Mouse (Mus musculus) gastrocnemius, postnatal 4 days (tissue): ENCODE measurements around the gene Met. TPM values are rescaled to one million over a fixed set of nuclear protein-coding genes. Genes with fewer than 3 reads are reported as not detected.

ENCODE experiments used
- DNase-seq, 2 experiments: peaks; one replicate each; pipeline ENCODE4 v3.0.0; 2021 to 2022; ENCODE audit warnings: low spot score in 2 of 2, mixed read lengths in 2 of 2
- long read RNA-seq, 2 experiments: library from polyadenylated mRNA; stranded (forward); transcript quantifications; one replicate each; pipeline ENCODE4 v2.0.0; 2021
- total RNA-seq, 2 experiments: library from RNA; stranded (reverse); gene quantifications; 2 replicates each; pipeline ENCODE4 v1.2.3; 2021

Gene Met
- total RNA-seq = 10 to 100 TPM; 14.7 to 15.0 TPM
- long read RNA-seq, experiment 1, partial matches to known transcripts = 1 of 4 reads
- long read RNA-seq, experiment 1, other reads (novel, unspliced or antisense) = 3 of 4 reads
- long read RNA-seq, experiment 2, full-length matches to known transcripts = 5 of 11 reads
- long read RNA-seq, experiment 2, partial matches to known transcripts = 4 of 11 reads
- long read RNA-seq, experiment 2, other reads (novel, unspliced or antisense) = 2 of 11 reads

DNA sequence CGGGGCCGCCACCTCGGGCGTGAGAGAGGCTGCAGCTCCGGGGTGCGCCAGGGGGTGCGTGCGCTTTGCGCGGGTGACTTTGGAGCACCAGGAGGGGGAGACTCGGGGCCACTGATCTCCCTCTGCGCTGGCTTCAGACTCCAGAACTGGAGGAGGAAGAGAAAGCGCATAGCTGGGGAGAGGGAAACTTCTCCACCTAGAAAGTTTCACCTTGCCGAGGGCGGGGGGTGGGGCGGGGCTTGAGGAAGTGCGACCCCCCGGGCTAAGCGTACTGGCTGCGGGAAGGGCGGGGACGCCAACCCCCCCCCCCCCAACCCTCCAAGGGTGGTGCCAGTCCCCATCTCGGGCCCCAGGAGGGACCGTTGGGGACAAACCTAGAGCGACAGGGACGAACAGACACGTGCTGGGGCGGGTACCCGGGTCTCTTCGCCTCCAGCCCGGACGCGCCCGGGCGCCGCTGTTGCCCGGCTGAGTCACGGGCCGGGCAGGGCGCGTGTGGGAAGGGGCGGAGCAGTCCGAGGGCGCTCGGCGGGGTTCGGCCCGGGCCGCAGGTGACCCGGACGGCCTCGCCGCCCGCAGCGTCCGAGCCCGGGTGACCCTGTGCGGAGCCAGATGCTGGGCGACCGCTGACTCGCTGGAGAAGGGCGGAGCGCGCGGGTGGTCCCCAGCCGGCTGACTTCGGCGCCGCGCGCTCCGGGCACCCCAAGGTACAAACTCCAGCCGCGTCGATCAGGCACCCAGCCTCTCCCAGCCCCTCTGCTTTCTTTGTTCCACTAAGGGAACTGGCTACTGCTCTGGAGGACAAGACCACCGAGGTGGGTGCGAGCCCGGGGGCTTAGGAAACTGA, at the start of gene Met:
TSS of gene Met (plus strand) at position 367 of the 847 bp plus-strand sequence.
- peak; percentile 53 to 73 for DNase-seq

DNA sequence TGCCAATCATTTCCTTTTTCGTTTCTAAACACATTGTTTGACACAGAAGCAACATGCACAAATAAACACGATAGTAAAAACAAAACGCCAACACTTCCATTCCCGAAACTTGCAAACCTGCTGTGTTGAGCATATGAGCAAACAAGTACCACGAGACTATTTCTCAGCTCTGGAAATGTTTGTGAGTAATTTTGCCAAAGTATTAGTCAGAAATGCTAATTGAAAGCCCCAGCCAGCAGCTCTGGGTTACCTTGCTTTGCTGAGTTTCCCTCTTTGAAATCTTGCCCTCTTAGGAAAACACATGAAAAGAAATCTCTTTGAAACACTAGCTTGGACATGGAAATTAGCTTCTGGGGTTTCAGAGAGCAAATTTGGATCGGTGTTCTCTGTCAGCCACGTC, 45.4 kb upstream of the Met start:
- no peak for DNase-seq

DNA sequence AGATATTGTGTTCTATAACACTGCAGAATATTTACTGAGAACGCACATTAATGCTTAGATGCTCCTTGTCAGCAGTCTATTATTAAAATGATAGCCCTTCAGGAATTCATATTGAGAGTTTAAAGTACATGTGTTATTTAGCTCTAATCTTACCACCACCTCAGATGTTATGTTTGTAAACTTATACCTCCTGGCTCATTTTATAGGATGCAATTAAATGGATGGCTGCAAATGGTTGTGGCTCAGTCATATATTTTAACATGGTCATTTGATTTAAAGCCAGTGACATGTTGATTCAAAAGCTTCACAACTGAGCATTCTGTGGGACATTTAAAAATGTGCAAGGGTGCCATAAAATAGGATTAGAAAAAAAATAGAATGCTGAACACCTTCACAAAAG, 41.2 kb upstream of the Met start:
- DNase-seq = no peak

DNA sequence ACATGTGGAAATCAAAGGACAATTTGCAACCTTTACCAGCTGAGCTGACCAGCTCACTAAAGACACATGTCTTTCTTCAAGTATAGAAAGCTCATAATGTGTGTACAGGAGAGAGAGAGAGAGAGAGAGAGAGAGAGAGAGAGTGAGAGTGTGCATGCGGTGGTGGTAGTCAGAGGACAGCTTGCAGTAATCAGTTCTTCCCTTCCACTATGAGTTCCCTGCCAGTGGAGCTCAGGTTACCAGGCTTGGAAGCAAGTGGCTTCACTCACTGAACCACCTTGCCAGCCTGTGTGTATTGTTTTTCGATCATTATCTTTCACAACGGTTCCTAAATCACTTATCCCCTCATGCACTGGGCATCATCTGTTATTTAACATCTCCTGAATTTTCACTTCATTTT, 34.6 kb upstream of the Met start:
- DNase-seq = peak in 1 of 2 experiments; percentile 15

DNA sequence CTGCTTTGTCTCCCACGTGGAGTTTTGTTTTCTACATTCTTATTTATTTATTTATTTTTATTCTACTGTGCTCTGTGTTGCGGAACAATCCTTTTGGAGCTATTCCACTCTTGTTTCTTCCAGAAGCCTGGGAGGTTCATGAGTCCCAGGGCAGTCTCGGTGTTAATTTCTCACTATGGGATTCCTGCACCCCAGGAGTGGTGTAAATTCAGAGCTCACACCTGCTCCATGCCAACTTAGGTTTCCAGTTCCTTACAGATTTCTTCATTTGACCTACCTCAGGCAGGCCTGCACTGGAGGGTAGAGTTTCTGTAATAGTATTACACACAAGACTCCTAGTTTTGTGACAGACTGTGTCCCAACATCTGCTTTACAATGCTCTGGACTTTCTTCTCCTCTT, 34.0 kb upstream of the Met start:
- DNase-seq = no peak

DNA sequence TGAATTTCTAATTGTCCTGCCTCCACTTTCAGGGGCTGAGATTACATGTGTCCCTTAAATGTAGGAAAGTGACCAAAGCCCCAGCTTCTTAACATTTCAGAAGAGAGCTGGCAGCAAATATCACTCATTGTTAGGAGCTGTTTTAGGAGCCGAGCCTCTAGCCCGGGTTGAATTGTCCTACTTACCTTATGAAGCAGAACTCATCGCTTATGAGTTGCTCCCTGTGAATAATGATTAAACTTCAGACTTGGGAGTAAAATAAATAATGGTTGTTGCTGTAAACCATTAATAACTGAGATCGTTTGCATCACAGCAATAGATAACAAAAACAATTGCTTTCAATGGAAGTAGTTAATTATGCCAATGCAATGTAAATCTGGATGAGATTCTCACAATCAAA, 20.3 kb upstream of the Met start:
- no peak for DNase-seq

DNA sequence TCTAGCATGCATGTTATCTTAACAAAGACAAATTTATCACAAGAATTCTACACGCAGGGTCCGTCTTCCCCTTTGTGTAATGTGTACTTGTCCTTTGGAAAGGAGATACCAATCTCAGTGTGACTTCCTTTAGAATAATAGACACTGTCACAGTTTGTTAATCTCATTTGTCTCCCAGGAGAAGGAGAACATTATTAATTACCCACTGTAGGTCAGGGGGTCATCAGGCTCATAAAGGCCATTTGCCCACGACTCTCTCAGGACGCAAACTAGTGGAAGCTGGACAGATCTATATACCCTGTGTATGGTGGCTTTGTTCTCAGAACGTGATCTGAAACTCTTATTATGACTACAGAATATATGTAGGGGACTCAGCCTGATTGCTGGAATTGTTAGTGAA, 12.3 kb upstream of the Met start:
- DNase-seq = no peak

DNA sequence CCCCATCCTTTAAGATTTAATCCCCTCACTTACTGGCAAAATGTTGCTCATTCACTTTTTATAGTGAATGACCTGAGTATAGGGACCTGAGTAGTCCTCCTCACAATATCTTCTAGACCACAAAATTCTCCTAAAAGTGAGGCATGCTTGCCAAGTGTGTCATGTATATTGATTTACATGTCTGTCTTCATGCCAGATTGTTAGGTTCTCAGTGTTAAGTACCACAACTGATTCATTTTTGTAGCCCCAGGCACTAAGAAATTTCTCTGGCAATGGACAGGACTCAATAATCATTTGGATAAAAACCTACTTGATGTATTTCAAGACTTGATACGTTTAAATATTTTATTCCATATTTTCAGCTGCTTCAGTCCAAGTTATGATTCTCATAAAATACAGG, 8.5 kb upstream of the Met start:
- DNase-seq = no peak

DNA sequence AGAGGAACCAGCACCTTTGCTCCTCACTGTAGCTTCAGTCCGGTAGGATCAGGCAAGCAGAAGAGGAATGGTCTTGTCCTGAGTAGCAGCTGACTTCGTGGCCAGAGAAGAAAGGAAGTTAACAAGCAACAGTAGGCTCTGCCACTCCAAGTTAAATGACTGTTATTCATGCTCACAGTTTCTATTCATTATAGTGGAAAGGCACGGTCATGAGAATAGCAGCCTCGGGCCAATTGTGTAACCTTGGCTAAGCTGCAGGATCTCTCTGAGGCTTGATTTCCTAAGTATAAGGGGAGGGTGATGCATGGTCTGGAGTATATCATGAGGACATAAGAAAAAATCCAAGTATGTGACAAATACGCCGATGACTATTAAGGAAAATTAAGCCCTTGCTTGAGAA, 4.0 kb upstream of the Met start:
- no peak for DNase-seq

DNA sequence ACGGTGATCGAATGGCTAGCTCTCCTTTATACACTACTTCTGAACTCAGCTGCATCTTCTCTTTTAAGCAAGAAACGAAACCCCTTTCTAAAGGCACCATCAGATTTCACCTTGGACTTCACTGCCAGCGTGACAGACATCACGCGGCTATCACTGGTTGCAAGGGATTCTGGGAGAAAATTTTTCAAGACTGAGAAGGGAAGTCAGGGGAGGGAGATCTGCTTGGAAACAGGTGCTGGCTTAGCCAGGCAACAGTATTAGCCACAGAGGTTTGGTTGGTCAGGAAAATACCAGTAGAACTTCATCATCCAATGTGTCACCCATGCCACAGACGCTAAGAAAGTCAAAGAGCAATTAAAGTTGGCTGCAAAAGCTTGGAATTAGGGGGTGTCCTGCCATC, 2.2 kb upstream of the Met start:
- DNase-seq = no peak

DNA sequence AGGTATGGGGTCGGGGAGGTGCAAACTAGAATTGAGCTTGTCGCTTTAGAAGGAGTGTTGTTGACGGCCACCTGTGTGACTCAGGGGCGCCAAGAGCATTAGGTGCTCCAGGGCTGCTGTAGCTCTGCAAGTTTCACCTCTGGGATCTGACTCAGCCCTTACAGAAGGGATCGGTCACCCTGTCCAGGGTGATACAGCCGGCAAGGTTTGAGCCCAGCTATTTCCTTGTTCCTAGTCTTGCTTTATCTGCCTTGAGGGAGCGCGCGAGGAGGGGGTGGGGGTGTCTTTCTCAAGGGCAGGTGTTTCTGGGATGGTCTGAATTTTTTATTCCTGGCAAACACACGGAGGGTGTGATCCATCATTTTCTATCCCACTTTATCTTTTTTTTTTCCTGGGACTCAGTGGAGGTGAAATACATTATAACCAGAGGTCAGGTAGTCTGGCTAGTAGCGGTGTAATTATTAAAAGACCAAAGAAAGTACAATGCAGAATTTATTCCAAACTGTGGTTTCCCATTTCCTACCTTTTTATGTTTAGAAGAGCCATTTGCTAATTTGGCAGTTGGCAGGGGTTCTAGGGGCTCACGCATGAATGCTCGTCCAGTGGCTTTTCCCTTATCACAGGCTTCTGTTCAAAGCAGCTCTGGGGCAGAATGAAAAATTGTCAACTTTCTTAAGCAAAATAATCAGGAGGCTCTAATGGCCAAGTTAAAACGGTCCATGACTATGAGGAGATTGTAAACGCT, 853 bp downstream of the Met start:
- DNase-seq = no peak

DNA sequence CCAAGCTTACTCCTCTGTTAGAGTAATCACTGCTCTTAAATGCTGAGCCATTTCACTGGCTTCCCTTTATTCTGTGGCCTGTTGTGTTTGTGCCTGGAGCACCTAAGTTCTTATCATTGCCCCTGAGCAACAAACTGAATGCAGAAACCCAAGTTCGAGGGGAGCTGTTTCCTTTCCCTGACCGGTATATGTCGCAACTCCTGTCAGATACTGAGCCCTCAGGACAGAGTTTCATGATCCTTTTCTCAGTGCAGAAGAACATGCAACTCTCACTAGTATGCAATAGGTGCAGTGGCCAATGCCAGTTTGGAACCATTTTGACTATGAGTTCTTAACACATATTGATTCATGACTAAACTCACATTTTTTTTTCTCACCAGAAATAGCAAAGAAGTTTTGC, 2.9 kb downstream of the Met start:
- no peak for DNase-seq

DNA sequence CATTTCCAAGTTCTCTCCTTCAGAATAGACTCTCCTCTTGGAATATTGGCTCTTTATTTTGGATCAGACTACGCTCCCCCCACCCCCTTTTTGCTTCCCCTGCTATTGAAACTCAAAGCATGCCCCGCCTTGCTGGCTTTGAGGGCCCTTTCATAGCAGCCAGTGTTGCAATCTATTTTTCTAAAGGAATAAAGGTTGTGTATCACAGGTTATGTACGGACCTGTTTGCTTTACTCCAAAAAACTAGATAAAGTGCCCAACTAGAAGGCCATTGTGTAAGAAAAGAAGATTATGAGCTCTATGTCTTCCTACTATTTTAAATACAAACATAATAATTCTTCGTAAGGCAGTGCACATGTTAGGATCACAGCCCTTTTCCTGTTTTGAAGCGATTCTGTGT, 5.4 kb downstream of the Met start:
- DNase-seq = no peak

DNA sequence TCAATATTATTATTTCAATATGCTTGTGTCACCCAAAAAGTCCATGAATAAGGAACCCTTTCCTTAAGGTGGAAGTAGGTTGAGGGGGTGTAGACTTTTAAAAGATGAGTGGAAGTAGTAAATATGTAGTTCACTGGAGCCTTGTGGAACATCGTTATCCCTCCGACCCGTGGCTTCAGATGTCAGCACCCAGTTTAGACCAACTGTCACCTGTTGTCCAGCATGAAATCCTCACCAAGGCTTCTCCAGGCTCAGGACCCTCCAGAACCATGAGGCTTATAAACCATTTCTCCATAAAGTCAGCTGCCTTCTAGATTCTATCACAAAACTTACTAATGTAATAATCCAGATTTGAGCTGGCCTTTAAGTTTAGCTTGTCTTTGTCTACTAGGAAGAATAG, 9.5 kb downstream of the Met start:
- DNase-seq = no peak

DNA sequence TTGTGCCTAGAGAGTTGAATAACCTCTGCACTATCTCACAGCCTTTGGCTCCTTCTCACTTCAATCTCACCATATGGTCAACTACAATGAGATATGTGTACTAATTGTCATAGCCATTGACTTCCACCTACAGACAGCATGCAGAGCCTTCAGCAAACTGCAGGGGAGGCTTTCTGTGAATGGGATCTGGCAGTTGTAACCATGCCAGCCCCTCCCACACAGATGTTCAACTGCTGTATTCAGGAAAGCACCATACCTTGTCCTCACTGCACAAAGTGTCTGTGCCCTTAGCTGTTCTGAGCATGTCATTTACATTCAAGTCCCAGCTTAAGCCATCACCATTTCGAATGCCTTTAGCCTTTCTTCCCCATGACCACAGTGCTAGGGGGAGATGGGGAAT, 14.2 kb downstream of the Met start:
- no peak for DNase-seq

DNA sequence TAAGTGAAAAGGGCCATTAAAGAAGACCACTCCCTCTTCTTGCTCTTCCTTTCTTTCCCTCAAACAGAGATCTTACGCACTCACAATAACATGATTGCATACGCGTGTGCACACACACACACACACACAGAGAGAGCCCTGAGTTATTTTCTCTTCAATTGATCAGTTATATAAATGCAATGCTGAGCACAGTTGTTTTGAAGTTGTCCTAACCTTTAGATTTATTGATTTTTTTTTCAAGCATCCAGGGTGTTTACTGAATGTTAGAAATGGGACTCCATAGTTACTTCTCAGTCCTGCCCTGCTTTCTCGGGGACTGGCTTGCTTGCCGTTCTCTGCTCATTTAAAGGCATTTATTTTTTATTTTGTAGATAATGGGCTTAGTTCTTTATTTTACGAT, 14.7 kb downstream of the Met start:
- no peak for DNase-seq

DNA sequence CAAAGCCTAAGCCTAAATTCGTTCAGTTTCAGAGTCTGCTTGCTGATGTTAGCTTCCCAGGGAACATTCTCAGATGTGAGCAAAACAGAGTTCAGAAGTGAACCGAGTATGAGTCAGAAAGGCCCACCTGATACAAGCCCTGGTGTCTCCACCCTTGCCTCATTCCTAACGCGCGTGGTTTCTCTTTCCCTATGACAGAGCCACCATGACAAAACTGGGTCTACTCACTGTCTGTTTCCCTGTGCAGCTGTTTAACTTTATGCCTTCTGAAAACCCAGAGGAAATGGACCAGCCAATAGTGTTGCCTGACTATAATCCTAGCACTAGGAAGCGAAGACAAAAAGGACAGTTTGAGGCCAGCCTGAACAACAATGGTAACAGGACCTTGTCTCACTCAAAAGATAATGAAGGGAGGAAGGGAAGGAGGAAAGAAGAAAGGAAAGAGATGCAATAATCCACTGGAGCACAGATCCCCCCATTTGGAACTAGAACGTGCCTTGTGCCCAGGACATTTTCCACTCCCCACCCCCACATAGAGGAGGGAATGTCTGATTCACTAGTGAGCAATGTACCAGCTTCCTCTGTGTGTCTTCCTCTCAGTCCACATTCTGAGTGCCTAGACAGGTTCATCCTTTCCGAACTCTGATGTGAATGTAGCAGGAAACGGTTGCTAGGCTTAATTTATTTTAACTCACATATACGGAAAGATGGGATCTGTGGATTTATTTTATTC, 15.4 kb downstream of the Met start:
- DNase-seq = no peak

DNA sequence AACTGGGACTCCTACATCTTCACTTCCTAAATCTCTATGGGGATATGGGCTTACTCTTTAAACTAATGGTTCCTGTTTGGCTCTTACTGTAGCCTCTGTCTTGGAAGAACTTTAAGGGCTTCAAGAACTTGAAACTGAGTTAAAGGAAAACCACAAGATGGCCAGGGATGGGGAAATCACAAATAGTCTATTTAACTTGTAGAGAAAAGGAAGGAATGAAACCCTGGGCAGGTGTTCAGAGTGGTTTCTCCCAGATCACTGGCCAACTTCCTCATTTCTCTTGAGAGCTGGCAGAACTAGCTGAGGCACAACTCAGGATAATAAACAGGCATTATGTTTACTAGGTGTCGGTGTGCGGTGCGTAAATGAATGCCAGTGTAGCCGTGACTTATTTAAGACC, 17.5 kb downstream of the Met start:
- no peak for DNase-seq

DNA sequence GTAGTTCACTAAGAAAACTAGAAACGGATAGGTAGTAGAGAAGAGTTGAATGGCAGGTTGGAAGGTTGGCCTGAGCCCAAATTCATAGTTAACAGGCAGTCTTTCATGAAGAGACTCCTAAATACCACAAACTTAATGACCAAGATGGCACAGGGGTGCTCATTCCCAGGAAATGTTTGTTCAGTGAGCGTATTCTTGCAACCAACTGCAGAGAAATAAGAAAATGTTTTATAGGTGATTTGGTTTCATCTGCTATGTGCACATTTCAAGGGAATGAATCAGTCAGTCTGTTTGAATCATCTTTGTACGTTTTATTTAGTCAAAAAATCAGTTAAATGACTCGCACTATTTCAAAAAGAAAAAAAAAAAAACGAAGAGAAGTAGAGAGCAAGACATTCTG, 21.6 kb downstream of the Met start:
- no peak for DNase-seq

DNA sequence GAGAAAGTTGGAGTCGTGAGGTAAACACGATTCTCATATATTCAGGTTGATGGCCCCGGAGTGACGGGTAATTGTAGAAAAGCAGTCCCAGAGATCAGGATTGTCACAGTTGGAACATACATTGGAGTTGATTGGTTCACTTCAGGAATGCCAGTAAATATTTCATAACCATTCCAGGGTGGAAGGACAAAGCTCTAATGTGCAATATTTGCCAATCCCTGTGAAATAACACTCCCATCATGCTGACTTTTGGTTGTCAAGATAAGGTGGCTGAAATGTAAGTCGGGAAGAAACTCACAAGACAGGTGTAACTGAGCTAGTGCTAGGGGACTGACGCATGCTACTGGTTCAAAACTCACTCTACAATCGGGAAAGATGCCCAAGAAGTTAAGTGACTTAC, 22.2 kb downstream of the Met start:
- DNase-seq = no peak

DNA sequence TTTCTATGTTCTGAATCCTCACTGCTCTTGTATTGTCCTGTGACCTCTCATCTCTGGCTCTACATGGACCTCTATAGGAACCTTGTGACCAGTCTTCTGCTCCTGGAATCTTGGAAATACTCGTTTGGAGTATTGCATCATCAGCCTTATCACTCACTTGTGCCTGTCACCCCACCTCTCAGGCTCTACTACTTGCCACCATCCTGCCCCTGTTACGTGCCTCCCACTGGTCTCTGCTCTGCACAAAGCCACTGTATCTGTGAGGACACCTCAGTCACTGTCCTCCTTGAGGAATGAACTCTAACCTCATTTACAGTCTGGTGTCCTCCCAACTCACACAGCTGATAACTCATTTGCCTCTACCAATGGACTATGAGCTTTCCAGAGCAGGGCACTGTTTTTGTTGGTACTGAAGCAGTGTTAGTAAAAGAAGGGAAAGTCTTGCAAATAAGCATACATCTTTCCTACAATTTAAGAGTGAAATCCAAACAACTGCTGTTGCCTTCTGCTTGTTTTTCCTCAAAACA, 24.8 kb downstream of the Met start:
- no peak for DNase-seq
